13 mouse cellular contexts compared by ENCODE assay signal in genomic region chr9:41181372-41181771, GRCm38 (mm10).
"Had no signal": no experiment of that assay in that cellular context is flagged by ENCODE, and none has a peak within 500 bp of the region (broad histone marks: within the 10 kb centered on the region; RNA-seq: fewer than 3 reads in every experiment).

No protein-coding gene starts in this region.

- H3K36me3 ChIP-seq: liver, embryonic 15.5 days had no signal

- H3K9me3 ChIP-seq: liver, embryonic 15.5 days; megakaryocyte, embryonic 14.5 days had no signal

- H3K27ac ChIP-seq: kidney, postnatal 0 days; liver, embryonic 15.5 days; stomach, postnatal 0 days had no signal

- DNase-seq: kidney, adult 9 months; kidney, postnatal 36 days; left cerebral cortex, postnatal 4 days; lung, adult 2 months; lung, postnatal 4 days; right cerebral cortex, adult 18-20 months; thymus, postnatal 25 days had no signal

- H3K4me3 ChIP-seq: liver, embryonic 15.5 days had no signal

- ATAC-seq: lung, postnatal 0 days; midbrain, embryonic 16.5 days had no signal

- H3K27me3 ChIP-seq: liver, embryonic 15.5 days; megakaryocyte, embryonic 14.5 days had no signal
